Mouse (Mus musculus) large intestine, adult 2 months (tissue): ENCODE measurements around the gene Mlxip. TPM values are rescaled to one million over a fixed set of nuclear protein-coding genes. Genes with fewer than 3 reads are reported as not detected.

Source experiments
- DNase-seq: peaks from one replicate; pipeline ENCODE4 v3.0.0-alpha.2; 2012; ENCODE audit warnings: low read depth, low spot score
- WGBS: fragments of 180-500 bp; shearing (Covaris S2); methylation state at CpG from one replicate; pipeline ENCODE4 v1.1.7; 2018; 5-methylcytosine and 5-hydroxymethylcytosine counted together
- polyA plus RNA-seq: library from polyadenylated mRNA; depleted of rRNA; stranded (reverse); fragments of >200 nt; gene quantifications from 2 replicates; pipeline ENCODE4 v1.2.3, GENCODE M21; 2012; rRNA removed

The Mlxip gene
- polyA plus RNA-seq, 1 experiment, result 17.6 TPM

- no peak for DNase-seq
- 75% methylated on average over 11 of the region's 11 CpGs for WGBS
These were observed 93.2 kb downstream of the Mlxip start for GRCm38 (mm10) chr5:123487659-123488395.

- DNase-seq, result no peak
- 10% methylated on average over 25 of the region's 25 CpGs for WGBS
These were observed 94.7 kb downstream of the Mlxip start, which contains the start of the genes Lrrc43 and Il31 for GRCm38 (mm10) chr5:123489112-123489785. Gene Lrrc43, plus strand, starts transcription at chr5:123489305. Gene Il31, minus strand, starts transcription at chr5:123489489.

GRCm38 (mm10) chr5:123489935-123490334 lies 95.3 kb downstream of the Mlxip start:
- WGBS, result 24% methylated on average over 9 of the region's 9 CpGs
- DNase-seq, result no peak

GRCm38 (mm10) chr5:123499717-123500116 lies 105.1 kb downstream of the Mlxip start:
- DNase-seq, result no peak
- WGBS, result 48% methylated on average over 4 of the region's 4 CpGs

GRCm38 (mm10) chr5:123501973-123502372 lies 107.4 kb downstream of the Mlxip start:
- no peak for DNase-seq
- WGBS, result 39% methylated on average over 4 of the region's 4 CpGs

Other genes with a start within 250 kb of the Mlxip start
- 22.0 and 25.6 TPM in 2 replicates for gene Psmd9, start 225.4 kb upstream of the Mlxip start, polyA plus RNA-seq
- gene Hpd, start 212.1 kb upstream of the Mlxip start, polyA plus RNA-seq, result 42.3 and 60.9 TPM in 2 replicates
- gene Wdr66, start 142.7 kb upstream of the Mlxip start, polyA plus RNA-seq, result 0.32 and 0.86 TPM in 2 replicates
- gene Bcl7a, start 51.0 kb upstream of the Mlxip start, polyA plus RNA-seq, result 4.1 and 5.9 TPM in 2 replicates
- not detected in 2 replicates for gene Lrrc43, start 94.5 kb downstream of the Mlxip start, polyA plus RNA-seq
- gene Il31, start 94.7 kb downstream of the Mlxip start, polyA plus RNA-seq, result not detected in 2 replicates
- gene B3gnt4, start 115.7 kb downstream of the Mlxip start, polyA plus RNA-seq, result 0.07 and 0.10 TPM in 2 replicates
- 39.8 and 44.0 TPM in 2 replicates for gene Diablo, start 129.4 kb downstream of the Mlxip start, polyA plus RNA-seq
- gene Gm49027, start 130.7 kb downstream of the Mlxip start, polyA plus RNA-seq, result 4.1 and 6.3 TPM in 2 replicates
- 9.2 and 15.1 TPM in 2 replicates for gene Vps33a, start 178.2 kb downstream of the Mlxip start, polyA plus RNA-seq